Mouse (Mus musculus): Measurements from ENCODE around the gene Znrd1as. TPM values are rescaled to one million over a fixed set of nuclear protein-coding genes. Genes with fewer than 3 reads are reported as not detected.

Gene Znrd1as
- polyA plus RNA-seq, 1 experiment from 2014 or later = 6.1 TPM

GRCm38 (mm10) chr17:36961125-36961524, 2.7 kb downstream of the Znrd1as start:
- no peak for ATAC-seq (ENCODE audit: low FRiP score, low TSS enrichment)
- Histone ChIP-seq H3K4me1 (ENCODE audit: control insufficient read depth, insufficient read depth, low read length) (peaks cover 16% of the 10 kb centered on the region), H3K36me3 (ENCODE audit: control insufficient read depth, insufficient read depth, low read length) (peaks cover 6% of the 10 kb centered on the region; the same call in 1 of the 2 replicates), H3K4me3 (replicated peaks; ENCODE audit: low read depth, low read length) (no peak overlapping the region), H3K27me3 (ENCODE audit: control insufficient read depth, insufficient read depth, low read length) (no peaks in the 10 kb centered on the region), H3K27ac (replicated peaks; ENCODE audit: low read depth, low read length) (no peak overlapping the region), H3K4me2 (ENCODE audit: low read length) (no peak overlapping the region), H3K9ac (replicated peaks; ENCODE audit: low read length) (no peak overlapping the region), H3K9me3 (ENCODE audit: control insufficient read depth, low read length) (no peaks in the 10 kb centered on the region)
- WGBS = 81% methylated on average over 1 of the region's 1 CpGs
- no peak for DNase-seq

GRCm38 (mm10) chr17:36966875-36967274, 8.5 kb downstream of the Znrd1as start:
- Histone ChIP-seq H3K27me3 (ENCODE audit: control insufficient read depth, insufficient read depth, low read length) (no peaks in the 10 kb centered on the region), H3K27ac (replicated peaks; ENCODE audit: low read depth, low read length) (no peak overlapping the region), H3K9ac (replicated peaks; ENCODE audit: low read length) (no peak overlapping the region), H3K4me3 (replicated peaks; ENCODE audit: low read depth, low read length) (no peak overlapping the region), H3K4me1 (ENCODE audit: control insufficient read depth, insufficient read depth, low read length) (no peaks in the 10 kb centered on the region), H3K4me2 (ENCODE audit: low read length) (no peak overlapping the region), H3K9me3 (ENCODE audit: control insufficient read depth, low read length) (no peaks in the 10 kb centered on the region), H3K36me3 (ENCODE audit: control insufficient read depth, insufficient read depth, low read length) (no peaks in the 10 kb centered on the region)
- ATAC-seq (ENCODE audit: low FRiP score, low TSS enrichment) (no peak), DNase-seq (no peak)
- 88% methylated on average over 1 of the region's 1 CpGs for WGBS

- WGBS = 86% methylated on average over 14 of the region's 14 CpGs
- Histone ChIP-seq H3K4me2 (ENCODE audit: low read length) (no peak overlapping the region), H3K36me3 (ENCODE audit: control insufficient read depth, insufficient read depth, low read length) (no peaks in the 10 kb centered on the region), H3K4me1 (ENCODE audit: control insufficient read depth, insufficient read depth, low read length) (no peaks in the 10 kb centered on the region), H3K9ac (replicated peaks; ENCODE audit: low read length) (no peak overlapping the region), H3K27ac (replicated peaks; ENCODE audit: low read depth, low read length) (no peak overlapping the region), H3K9me3 (ENCODE audit: control insufficient read depth, low read length) (no peaks in the 10 kb centered on the region), H3K27me3 (ENCODE audit: control insufficient read depth, insufficient read depth, low read length) (no peaks in the 10 kb centered on the region), H3K4me3 (replicated peaks; ENCODE audit: low read depth, low read length) (no peak overlapping the region)
- no peak for ATAC-seq (ENCODE audit: low FRiP score, low TSS enrichment)
- no peak for DNase-seq
These were observed 12.0 kb downstream of the Znrd1as start for GRCm38 (mm10) chr17:36970316-36970890.

GRCm38 (mm10) chr17:36971172-36971850, 12.9 kb downstream of the Znrd1as start:
- Histone ChIP-seq H3K9me3 (ENCODE audit: control insufficient read depth, low read length) (no peaks in the 10 kb centered on the region), H3K4me3 (replicated peaks; ENCODE audit: low read depth, low read length) (no peak overlapping the region), H3K4me2 (ENCODE audit: low read length) (no peak overlapping the region), H3K27ac (replicated peaks; ENCODE audit: low read depth, low read length) (no peak overlapping the region), H3K9ac (replicated peaks; ENCODE audit: low read length) (no peak overlapping the region), H3K4me1 (ENCODE audit: control insufficient read depth, insufficient read depth, low read length) (no peaks in the 10 kb centered on the region), H3K36me3 (ENCODE audit: control insufficient read depth, insufficient read depth, low read length) (no peaks in the 10 kb centered on the region), H3K27me3 (ENCODE audit: control insufficient read depth, insufficient read depth, low read length) (no peaks in the 10 kb centered on the region)
- 85% methylated on average over 6 of the region's 6 CpGs for WGBS
- ATAC-seq (ENCODE audit: low FRiP score, low TSS enrichment) (no peak), DNase-seq (no peak)

GRCm38 (mm10) chr17:36972791-36973190, 14.4 kb downstream of the Znrd1as start:
- Histone ChIP-seq H3K9me3 (ENCODE audit: control insufficient read depth, low read length) (no peaks in the 10 kb centered on the region), H3K4me3 (replicated peaks; ENCODE audit: low read depth, low read length) (no peak overlapping the region), H3K9ac (replicated peaks; ENCODE audit: low read length) (no peak overlapping the region), H3K36me3 (ENCODE audit: control insufficient read depth, insufficient read depth, low read length) (no peaks in the 10 kb centered on the region), H3K27me3 (ENCODE audit: control insufficient read depth, insufficient read depth, low read length) (no peaks in the 10 kb centered on the region), H3K4me2 (ENCODE audit: low read length) (no peak overlapping the region), H3K4me1 (ENCODE audit: control insufficient read depth, insufficient read depth, low read length) (no peaks in the 10 kb centered on the region), H3K27ac (replicated peaks; ENCODE audit: low read depth, low read length) (no peak overlapping the region)
- 86% methylated on average over 3 of the region's 3 CpGs for WGBS
- no peak for ATAC-seq (ENCODE audit: low FRiP score, low TSS enrichment)
- no peak for DNase-seq

GRCm38 (mm10) chr17:36973271-36973787, 14.9 kb downstream of the Znrd1as start:
- ATAC-seq (ENCODE audit: low FRiP score, low TSS enrichment) (no peak), DNase-seq (no peak)
- no peak overlapping the region for H3K4me2 ChIP-seq (ENCODE audit: low read length)
- H3K4me1 ChIP-seq (ENCODE audit: control insufficient read depth, insufficient read depth, low read length) = no peaks in the 10 kb centered on the region
- H3K36me3 ChIP-seq (ENCODE audit: control insufficient read depth, insufficient read depth, low read length) = no peaks in the 10 kb centered on the region
- no peak overlapping the region for H3K4me3 ChIP-seq (replicated peaks; ENCODE audit: low read depth, low read length)
- no peaks in the 10 kb centered on the region for H3K9me3 ChIP-seq (ENCODE audit: control insufficient read depth, low read length)
- no peaks in the 10 kb centered on the region for H3K27me3 ChIP-seq (ENCODE audit: control insufficient read depth, insufficient read depth, low read length)
- no peak overlapping the region for H3K27ac ChIP-seq (replicated peaks; ENCODE audit: low read depth, low read length)
- H3K9ac ChIP-seq (replicated peaks; ENCODE audit: low read length) = no peak overlapping the region
- WGBS = 83% methylated on average over 8 of the region's 8 CpGs

GRCm38 (mm10) chr17:36981221-36981813, 22.9 kb downstream of the Znrd1as start, which contains the start of gene 2410137M14Rik:
TSS of gene 2410137M14Rik (minus strand) at chr17:36981237.
- DNase-seq (no peak), ATAC-seq (ENCODE audit: low FRiP score, low TSS enrichment) (no peak)
- Histone ChIP-seq H3K27ac (replicated peaks; ENCODE audit: low read depth, low read length) (no peak within 1 kb of the TSS), H3K27me3 (ENCODE audit: control insufficient read depth, insufficient read depth, low read length) (no peaks in the 10 kb centered on the region), H3K9ac (replicated peaks; ENCODE audit: low read length) (no peak within 1 kb of the TSS), H3K4me2 (ENCODE audit: low read length) (no peak within 1 kb of the TSS), H3K9me3 (ENCODE audit: control insufficient read depth, low read length) (no peaks in the 10 kb centered on the region), H3K4me3 (replicated peaks; ENCODE audit: low read depth, low read length) (no peak within 1 kb of the TSS), H3K4me1 (ENCODE audit: control insufficient read depth, insufficient read depth, low read length) (no peaks in the 10 kb centered on the region), H3K36me3 (ENCODE audit: control insufficient read depth, insufficient read depth, low read length) (no peaks in the 10 kb centered on the region)
- WGBS = 16% methylated on average over 18 of the region's 18 CpGs

- H3K27me3 ChIP-seq (ENCODE audit: control insufficient read depth, insufficient read depth, low read length) = no peaks in the 10 kb centered on the region
- no peak overlapping the region for H3K9ac ChIP-seq (replicated peaks; ENCODE audit: low read length)
- H3K36me3 ChIP-seq (ENCODE audit: control insufficient read depth, insufficient read depth, low read length) = no peaks in the 10 kb centered on the region
- DNase-seq (no peak), ATAC-seq (ENCODE audit: low FRiP score, low TSS enrichment) (no peak)
- no peak overlapping the region for H3K4me3 ChIP-seq (replicated peaks; ENCODE audit: low read depth, low read length)
- WGBS = 3% methylated on average over 4 of the region's 4 CpGs
- no peaks in the 10 kb centered on the region for H3K4me1 ChIP-seq (ENCODE audit: control insufficient read depth, insufficient read depth, low read length)
- no peak overlapping the region for H3K4me2 ChIP-seq (ENCODE audit: low read length)
- no peak overlapping the region for H3K27ac ChIP-seq (replicated peaks; ENCODE audit: low read depth, low read length)
- H3K9me3 ChIP-seq (ENCODE audit: control insufficient read depth, low read length) = no peaks in the 10 kb centered on the region
These were observed 23.5 kb downstream of the Znrd1as start for GRCm38 (mm10) chr17:36981845-36982244.

All from midbrain, embryonic 14.5 days (tissue).